Mouse (Mus musculus): Measurements from ENCODE around the gene Hoxb6.

- TF ChIP-seq HCFC1 (IDR thresholded peaks at IDR 0.05; ENCODE audit: borderline replicate concordance, insufficient read depth, low read length) (no peak), MAFK (IDR thresholded peaks at IDR 0.05; ENCODE audit: insufficient read depth, low read depth, low read length) (no peak)
Measured at GRCm38 (mm10) chr11:96281396-96281795, 10.9 kb upstream of the Hoxb6 start.
